Mouse (Mus musculus) ES-E14 (cell line): ENCODE measurements at regions not wholly inside any gene's neighbourhood (a gene's known extent, or its start where the extent isn't known, plus 50 kb on each side); places are given as distances from the start of the nearest gene placed in this dataset.

Experiments
- DNase-seq: peaks from one replicate; pipeline ENCODE4 v3.0.0-alpha.2; 2013; ENCODE audit warnings: low read depth, low spot score
- H3K27ac ChIP-seq: 2 replicates; pipeline ENCODE4 v1.5.1; 2012; ENCODE audit warnings: low read depth, mild to moderate bottlenecking, low read length, moderate library complexity, mixed read lengths; ENCODE audit not compliant: poor library complexity, insufficient read depth, severe bottlenecking
- H3K36me3 ChIP-seq: 2 replicates; pipeline ENCODE4 v1.6.1; 2012; ENCODE audit warnings: mild to moderate bottlenecking, low read length, moderate library complexity, mixed read lengths; ENCODE audit not compliant: control insufficient read depth, poor library complexity, insufficient read depth, severe bottlenecking
- H3K4me1 ChIP-seq, 2 experiments: fragments of 150-350 bp in 1 of 2; sonication (generic) in 1 of 2; 2 replicates each; pipeline ENCODE4 v1.6.1; 2012; ENCODE audit warnings: low read length in 2 of 2, mild to moderate bottlenecking in 1 of 2, mixed read lengths in 1 of 2; ENCODE audit not compliant: control insufficient read depth in 2 of 2, insufficient read depth in 2 of 2, poor library complexity in 1 of 2
- H3K4me3 ChIP-seq, 2 experiments: fragments of 150-350 bp in 1 of 2; sonication (generic) in 1 of 2; 2 replicates each; pipeline ENCODE4 v1.5.1; 2012; ENCODE audit warnings: low read length in 2 of 2, low read depth in 1 of 2, mild to moderate bottlenecking in 1 of 2, mixed read lengths in 1 of 2; ENCODE audit not compliant: insufficient read depth in 1 of 2, poor library complexity in 1 of 2, severe bottlenecking in 1 of 2
- H3K9ac ChIP-seq: 2 replicates; pipeline ENCODE4 v1.6.1; 2012; ENCODE audit warnings: low read depth, mild to moderate bottlenecking, low read length, mixed read lengths; ENCODE audit not compliant: poor library complexity, insufficient read depth, severe bottlenecking
- H3K9me3 ChIP-seq: fragments of 150-350 bp; sonication (generic); 2 replicates; pipeline ENCODE4 v1.6.1; 2012; ENCODE audit warnings: low read depth, mild to moderate bottlenecking, low read length; ENCODE audit not compliant: control insufficient read depth, insufficient read depth
- CHD2 ChIP-seq: IDR thresholded peaks from 2 replicates; pipeline ENCODE4 v1.6.1; 2014; ENCODE audit warnings: mild to moderate bottlenecking, low read depth, low read length, inconsistent platforms
- HCFC1 ChIP-seq: IDR thresholded peaks from 2 replicates; pipeline ENCODE4 v1.6.1; 2012; ENCODE audit warnings: low read length, inconsistent platforms, borderline replicate concordance; ENCODE audit not compliant: insufficient read depth
- MAFK ChIP-seq: IDR thresholded peaks from 2 replicates; pipeline ENCODE4 v1.6.1; 2014; ENCODE audit warnings: mild to moderate bottlenecking, low read depth, low read length, inconsistent platforms; ENCODE audit not compliant: insufficient read depth
- ZC3H11A ChIP-seq: IDR thresholded peaks from 2 replicates; pipeline ENCODE4 v1.6.1; 2012; ENCODE audit warnings: low read depth, mild to moderate bottlenecking, inconsistent platforms, low read length, borderline replicate concordance
- ZNF384 ChIP-seq: IDR thresholded peaks from 2 replicates; pipeline ENCODE4 v1.6.1; 2012; ENCODE audit warnings: low read depth, low read length, inconsistent platforms
- in situ Hi-C, 2 experiments: fragments of 600-800 bp; cut with MboI; formaldehyde crosslinking; loops; one replicate each; pipeline ENCODE4 v1.15.1; 2025; ENCODE audit warnings: low sequenced_read_pairs in 2 of 2, inconsistent platforms in 1 of 2; ENCODE audit not compliant: unreplicated experiment in 2 of 2

DNA sequence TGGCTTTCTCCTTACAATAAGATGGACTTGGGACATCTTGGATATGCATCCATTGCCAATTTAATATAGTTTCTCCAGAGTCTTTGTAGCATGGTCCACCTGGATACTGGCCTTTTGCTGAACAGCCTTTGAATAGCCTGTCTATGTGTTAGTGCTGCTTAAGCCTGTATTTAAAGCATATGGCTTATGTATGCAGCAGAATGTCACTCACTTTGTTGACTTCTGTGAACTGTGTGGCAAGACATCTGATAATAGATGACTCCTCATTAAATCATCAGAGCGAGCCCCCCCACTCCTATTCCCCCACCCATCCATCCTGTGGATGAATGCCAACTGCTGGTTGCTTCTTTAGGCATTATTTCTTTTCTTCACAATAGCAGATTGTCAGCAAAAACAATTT lies 268.2 kb upstream of the Bmp2 start:
- no peak overlapping the region for H3K27ac ChIP-seq
- H3K4me1 ChIP-seq = no peaks in the 10 kb centered on the region; a peak in 1 of 4 replicates
- TF ChIP-seq MAFK (no peak), ZNF384 (no peak), ZC3H11A (no peak), HCFC1 (no peak), CHD2 (no peak)
- DNase-seq = no peak
- no peaks in the 10 kb centered on the region for H3K36me3 ChIP-seq
- H3K4me3 ChIP-seq = no peak overlapping the region
- H3K9ac ChIP-seq = no peak overlapping the region
- in situ Hi-C loops = no loop called here
- H3K9me3 ChIP-seq = no peaks in the 10 kb centered on the region

DNA sequence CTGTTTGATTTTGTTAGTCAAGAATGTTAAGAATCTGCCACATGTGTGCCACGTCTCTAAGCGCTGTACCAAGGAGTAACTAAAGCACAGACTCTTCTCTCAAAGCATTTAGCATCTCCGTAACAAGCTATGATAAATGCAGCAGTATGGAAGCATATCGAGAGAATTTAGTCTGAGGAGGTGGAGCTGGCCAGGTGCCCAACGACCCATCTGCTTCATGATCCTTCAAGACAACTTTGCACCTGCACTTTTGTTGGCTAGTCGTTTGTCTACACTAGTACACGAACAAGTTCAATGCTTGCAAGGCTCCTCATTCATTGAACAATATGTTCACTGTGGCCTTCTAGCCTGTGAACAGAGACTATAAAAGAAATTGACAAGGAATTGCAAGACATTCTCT lies 257.8 kb upstream of the Bmp2 start:
- Histone ChIP-seq H3K4me3 (no peak overlapping the region), H3K27ac (no peak overlapping the region), H3K9me3 (no peaks in the 10 kb centered on the region), H3K36me3 (no peaks in the 10 kb centered on the region), H3K9ac (no peak overlapping the region), H3K4me1 (no peaks in the 10 kb centered on the region)
- DNase-seq = no peak
- in situ Hi-C loops = no loop called here
- TF ChIP-seq ZC3H11A (no peak), CHD2 (no peak), MAFK (no peak), HCFC1 (no peak), ZNF384 (no peak)

DNA sequence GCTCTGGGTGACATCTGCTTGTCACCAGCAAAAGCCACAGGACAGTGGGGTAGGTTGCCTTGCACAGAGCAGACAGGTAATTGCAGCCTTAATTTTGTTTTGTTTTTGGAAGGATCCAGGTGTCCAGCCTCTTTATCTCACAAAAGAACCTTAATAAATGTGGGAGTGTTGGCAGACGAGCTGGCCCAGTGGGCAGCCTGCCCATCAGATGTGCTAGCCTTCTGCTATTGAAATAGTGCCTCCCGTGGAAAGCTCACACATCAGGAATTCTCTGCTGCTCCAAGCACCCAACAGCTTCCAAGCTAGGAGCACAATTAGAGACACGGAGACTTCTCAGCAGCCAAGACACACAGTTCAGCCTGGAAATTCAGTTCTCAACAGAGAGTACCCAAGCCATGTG lies 246.0 kb upstream of the Bmp2 start:
- in situ Hi-C loops = no loop called here
- Histone ChIP-seq H3K36me3 (no peaks in the 10 kb centered on the region), H3K4me3 (no peak overlapping the region), H3K9me3 (no peaks in the 10 kb centered on the region), H3K4me1 (no peaks in the 10 kb centered on the region), H3K27ac (no peak overlapping the region), H3K9ac (no peak overlapping the region)
- TF ChIP-seq HCFC1 (no peak), ZNF384 (no peak), ZC3H11A (no peak), CHD2 (no peak), MAFK (no peak)
- DNase-seq = no peak

DNA sequence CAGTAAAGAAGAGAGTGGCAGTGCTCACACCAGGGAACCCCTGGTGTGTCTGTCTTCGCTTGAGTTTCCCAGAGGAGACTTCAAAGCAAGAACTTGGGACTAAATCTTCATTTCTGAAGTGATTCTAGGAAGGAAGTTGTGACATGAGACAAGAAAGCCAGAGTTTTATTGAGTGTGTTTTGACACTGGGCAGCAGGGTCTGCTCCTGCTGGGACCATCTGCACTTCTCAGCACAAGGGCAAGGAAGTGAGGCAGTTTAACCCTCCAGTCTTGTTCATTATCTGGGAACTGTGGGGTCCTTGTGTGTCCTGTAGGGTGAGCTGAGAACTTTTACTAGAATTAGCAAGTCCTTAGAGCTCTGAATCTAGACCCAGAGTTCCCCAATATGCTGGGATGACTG lies 241.0 kb upstream of the Bmp2 start:
- H3K9ac ChIP-seq = no peak overlapping the region
- no peaks in the 10 kb centered on the region for H3K9me3 ChIP-seq
- no peak for TF ChIP-seq MAFK
- TF ChIP-seq CHD2 = no peak
- no peak for TF ChIP-seq ZNF384
- no peak for TF ChIP-seq ZC3H11A
- no peak for TF ChIP-seq HCFC1
- no peak for DNase-seq
- no peaks in the 10 kb centered on the region for H3K4me1 ChIP-seq
- H3K27ac ChIP-seq = no peak overlapping the region
- no peak overlapping the region for H3K4me3 ChIP-seq
- no peaks in the 10 kb centered on the region for H3K36me3 ChIP-seq
- in situ Hi-C loops = no loop called here
